Comparison of ENCODE assay signal across 16 mouse cellular contexts in genomic region chr13:108758331-108758730, GRCm38 (mm10).
"Had no signal": no experiment of that assay in that cellular context is flagged by ENCODE, and none has a peak within 500 bp of the region (broad histone marks: within the 10 kb centered on the region; RNA-seq: fewer than 3 reads in every experiment).

No protein-coding gene starts in this region.

- H3K4me2 ChIP-seq: liver, embryonic 15.5 days; lung, embryonic 15.5 days; midbrain, embryonic 11.5 days; midbrain, embryonic 13.5 days; midbrain, embryonic 15.5 days; neural tube, embryonic 13.5 days; neural tube, embryonic 15.5 days had no signal

- H3K9me3 ChIP-seq: liver, embryonic 15.5 days; lung, embryonic 15.5 days; megakaryocyte, embryonic 14.5 days; midbrain, embryonic 13.5 days; midbrain, embryonic 15.5 days; neural tube, embryonic 13.5 days; neural tube, embryonic 15.5 days had no signal

- H3K36me3 ChIP-seq: liver, embryonic 15.5 days; lung, embryonic 15.5 days; midbrain, embryonic 13.5 days; midbrain, embryonic 15.5 days; neural tube, embryonic 13.5 days; neural tube, embryonic 15.5 days had no signal

- DNase-seq: liver, postnatal 0 days; lung, adult 2 months; lung, postnatal 14 days; lung, postnatal 36 days; right cerebral cortex, postnatal 14 days; thymus, adult 2 months; thymus, postnatal 36 days had no signal

- H3K27ac ChIP-seq: liver, embryonic 15.5 days; lung, embryonic 15.5 days; macrophage; midbrain, embryonic 13.5 days; midbrain, embryonic 15.5 days; neural tube, embryonic 13.5 days; neural tube, embryonic 15.5 days had no signal

- H3K4me1 ChIP-seq: liver, embryonic 15.5 days; lung, embryonic 15.5 days; megakaryocyte, embryonic 14.5 days; midbrain, embryonic 13.5 days; midbrain, embryonic 15.5 days; neural tube, embryonic 13.5 days; neural tube, embryonic 15.5 days had no signal

- H3K9ac ChIP-seq: liver, embryonic 15.5 days; liver, postnatal 0 days; lung, embryonic 15.5 days; midbrain, embryonic 13.5 days; midbrain, embryonic 15.5 days; neural tube, embryonic 13.5 days; neural tube, embryonic 15.5 days had no signal

- H3K4me3 ChIP-seq: liver, embryonic 15.5 days; lung, embryonic 15.5 days; megakaryocyte, embryonic 14.5 days; midbrain, embryonic 13.5 days; midbrain, embryonic 15.5 days; neural tube, embryonic 13.5 days; neural tube, embryonic 15.5 days had no signal

- H3K27me3 ChIP-seq: liver, embryonic 15.5 days; lung, embryonic 15.5 days; midbrain, embryonic 13.5 days; midbrain, embryonic 15.5 days; neural tube, embryonic 13.5 days; neural tube, embryonic 15.5 days had no signal
